Mouse (Mus musculus) kidney, postnatal 10 days (tissue): Measurements from ENCODE around the gene Patz1.
A peak's percentile ranks its signal among the peaks of the same experiment; 100 is the strongest.

Source experiments
- DNase-seq: peaks from one replicate; pipeline ENCODE4 v3.0.0; 2021; ENCODE audit warnings: mixed read lengths

Patz1 gene

DNA sequence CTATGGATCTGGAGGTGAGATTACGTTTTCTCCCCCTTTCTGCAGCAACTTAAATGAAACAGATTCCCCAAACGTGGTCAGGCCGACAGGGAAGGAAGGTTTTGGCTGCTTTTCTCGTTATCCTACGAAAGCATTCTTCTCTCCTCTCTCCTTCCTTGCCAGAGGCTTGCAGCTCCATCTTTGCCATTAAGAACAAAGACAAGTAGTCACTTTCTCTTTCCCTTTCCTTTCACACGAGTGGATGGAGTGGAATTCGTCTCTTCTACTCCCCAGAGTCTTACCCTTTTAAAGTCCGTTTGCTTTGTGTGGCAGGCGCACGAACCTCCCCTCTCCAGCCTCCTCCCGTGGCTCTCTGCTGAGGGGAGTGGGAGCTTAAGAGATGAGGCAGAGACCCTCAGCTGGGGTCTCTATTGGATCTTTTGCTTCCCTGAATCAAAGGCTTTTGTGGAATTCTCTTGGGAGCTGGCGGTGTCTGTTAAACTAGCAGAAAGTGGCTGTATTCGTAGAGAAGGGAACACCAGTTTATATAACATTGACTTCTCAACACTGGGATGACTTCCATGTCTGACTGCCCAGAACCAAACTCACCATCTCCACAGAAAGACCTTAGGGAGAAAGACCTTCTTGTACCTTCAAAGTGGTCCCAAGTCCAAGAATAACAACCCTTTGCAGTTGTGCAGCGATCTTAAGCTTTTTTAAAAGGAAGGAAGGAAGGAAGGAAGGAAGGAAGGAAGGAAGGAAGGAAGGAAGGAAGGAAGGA lies 42.5 kb downstream of the Patz1 start:
- no peak for DNase-seq

GRCm38 (mm10) chr11:3331756-3332642 lies 43.3 kb downstream of the Patz1 start:
- peak; percentile 95 for DNase-seq

DNA sequence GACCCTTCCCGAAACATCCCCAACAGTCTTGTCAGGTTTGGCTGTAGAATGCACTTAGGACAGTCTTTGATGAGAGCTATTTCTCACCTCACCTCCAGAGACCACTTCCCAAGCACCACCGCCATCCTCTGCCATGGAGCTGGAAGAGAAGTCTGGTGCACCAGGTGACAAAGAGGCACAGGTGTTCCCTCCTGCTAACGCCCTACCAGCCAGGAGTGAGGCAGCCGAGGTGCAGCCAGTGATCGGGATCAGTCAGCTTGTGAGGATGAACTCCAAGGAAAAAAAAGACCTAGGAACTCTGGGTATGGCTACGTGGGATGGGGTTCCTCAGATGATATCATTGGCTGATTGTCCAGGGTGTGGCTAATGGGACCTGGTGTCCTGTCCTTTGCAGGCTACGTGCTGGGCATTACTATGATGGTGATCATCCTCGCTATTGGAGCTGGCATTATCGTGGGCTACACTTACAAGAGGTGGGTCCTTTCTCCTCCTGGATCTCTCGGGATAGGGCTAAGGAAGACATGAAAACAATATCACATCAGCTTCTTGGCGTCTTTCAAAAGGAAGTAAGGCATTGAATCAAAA lies 44.5 kb downstream of the Patz1 start:
- no peak for DNase-seq

DNA sequence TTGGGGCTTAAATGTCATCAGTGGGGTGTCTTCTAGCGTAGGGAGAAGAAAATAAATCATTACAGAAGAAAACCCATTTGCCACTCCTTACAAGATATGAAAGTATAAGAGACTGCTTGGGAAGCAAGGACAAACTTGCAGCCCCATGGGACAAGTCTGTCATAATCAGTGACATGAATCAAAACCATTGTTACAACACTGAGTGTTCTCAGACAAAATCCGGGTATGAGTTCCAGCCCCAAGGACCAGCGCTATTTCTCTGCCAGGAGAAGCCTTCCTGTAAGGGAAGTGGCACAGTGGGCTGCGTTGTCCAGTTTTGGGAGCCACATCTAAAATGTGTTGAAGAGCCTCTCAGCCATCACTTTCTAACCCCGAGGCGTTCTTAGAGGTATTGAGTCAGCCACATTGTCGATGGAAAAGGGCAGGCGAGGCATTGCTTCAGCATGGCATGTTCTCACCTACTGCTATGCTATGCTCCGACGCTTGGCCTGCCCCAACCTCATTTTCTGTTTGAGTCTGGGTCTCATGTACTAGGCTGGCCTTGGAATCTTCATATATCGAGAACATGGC lies 45.6 kb downstream of the Patz1 start:
- DNase-seq: no peak

DNA sequence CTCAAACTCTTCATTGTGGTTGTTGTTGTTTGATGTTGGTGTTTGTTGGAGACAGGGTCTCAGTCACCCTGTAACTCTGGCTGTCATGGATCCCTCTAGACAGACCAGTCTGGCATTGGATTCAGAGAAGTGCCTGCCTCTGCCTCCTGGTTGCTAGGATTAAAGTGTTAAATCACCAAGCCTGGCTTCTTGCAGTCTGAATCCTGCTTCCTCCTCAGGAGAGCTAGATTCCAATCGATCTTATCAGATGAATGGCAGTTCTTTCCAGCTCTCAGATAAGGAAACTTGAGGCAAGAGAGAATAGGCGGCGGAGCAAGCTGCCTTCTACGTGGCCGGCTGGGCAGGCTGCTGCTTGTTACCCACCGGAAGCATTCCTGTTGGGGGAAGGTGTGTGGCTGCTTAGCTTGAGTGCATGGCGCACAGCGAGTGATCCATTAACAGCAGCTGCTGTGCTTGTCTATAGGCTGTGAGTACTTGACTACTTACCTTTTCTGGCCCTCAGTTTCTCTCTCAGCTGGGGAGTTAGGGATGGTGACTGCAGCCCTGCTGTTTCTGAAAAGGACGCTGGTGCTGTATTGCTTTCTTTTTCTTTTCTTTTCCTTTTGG lies 46.1 kb downstream of the Patz1 start:
- DNase-seq: no peak

DNA sequence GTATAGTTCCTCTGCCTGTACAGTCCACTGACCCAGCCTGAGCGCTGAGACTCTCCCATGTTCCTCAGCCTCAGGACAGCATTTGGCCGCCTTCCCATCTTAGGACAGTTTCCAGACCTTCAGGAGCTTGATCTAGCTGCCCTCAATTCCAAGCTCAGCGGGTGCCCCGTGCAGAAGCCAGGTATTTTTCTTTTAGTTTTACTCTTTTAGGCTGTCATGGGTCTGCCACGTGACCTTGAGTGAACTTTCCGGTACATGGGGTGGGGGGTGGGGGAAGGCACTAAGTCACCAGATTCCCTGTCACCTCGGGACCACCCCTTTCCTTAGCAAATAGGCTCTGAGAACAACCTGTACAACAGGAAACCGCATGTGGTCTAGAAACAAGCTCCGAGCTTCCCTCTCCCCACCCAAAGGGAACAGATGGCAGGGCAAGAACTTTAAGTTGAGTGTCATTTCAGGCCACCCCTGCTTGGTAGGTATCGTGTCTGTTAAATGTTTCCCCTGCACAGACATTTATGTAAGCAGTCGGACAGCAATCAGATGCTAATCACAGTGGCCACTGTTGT lies 47.1 kb downstream of the Patz1 start:
- peak; percentile 63 for DNase-seq

GRCm38 (mm10) chr11:3336602-3337001 lies 47.9 kb downstream of the Patz1 start:
- DNase-seq: no peak

DNA sequence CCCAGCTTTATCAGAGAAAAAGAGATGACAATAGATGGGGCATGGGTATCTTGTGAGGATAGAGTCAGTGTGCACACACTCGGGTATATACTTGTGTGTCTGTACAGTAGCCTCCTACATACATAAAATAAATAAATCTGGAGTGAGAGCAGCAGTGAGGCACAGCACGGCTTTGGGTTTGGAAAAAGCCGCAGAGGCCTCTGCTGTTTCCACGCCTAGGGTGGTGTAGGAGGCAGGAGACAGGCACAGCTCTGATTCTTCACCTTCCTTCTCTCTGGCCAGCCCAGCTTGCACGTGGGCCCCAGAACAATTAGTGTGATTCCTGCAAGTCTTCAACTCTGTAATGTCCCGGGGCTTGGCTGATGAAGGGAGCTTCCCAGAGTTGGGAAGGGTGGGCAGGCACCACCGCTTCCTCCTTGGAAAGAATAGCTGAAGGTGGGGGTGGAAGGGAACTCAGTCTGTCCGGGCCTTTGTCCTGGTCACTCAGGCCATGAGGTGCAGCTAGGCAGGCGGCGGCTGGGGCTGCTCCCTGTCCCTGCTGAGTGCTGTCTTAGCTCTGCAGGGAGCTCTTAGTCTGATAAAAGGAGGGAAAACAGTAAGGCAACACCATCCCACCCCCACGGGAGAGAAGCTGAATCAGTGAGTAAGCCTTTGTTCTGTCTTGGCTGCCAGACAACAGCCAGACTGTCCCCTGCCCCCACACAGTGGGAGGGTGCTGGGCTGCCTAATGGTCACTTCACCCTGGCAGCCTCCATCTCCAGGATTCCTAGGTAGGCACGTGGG lies 48.7 kb downstream of the Patz1 start:
- peak; percentile 42 for DNase-seq

DNA sequence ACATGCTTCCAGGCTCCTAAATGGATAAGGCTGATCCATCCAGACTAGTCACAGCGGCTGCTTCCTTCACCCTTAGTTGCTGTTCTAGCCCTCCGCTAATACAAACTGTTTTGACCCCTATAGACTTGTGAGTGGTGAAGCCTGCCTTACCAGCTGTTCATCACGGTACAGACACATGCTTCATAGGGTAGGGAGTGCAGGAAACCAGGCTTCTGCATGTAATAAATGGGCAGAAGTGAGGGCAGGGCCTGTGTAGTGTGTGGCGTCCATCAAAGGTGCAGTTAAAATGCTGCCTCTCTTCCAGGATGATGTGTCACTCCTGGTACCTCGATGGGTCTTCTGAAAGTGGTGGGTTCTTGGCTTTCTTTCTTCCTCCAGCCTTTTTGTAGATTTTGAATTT lies 49.3 kb downstream of the Patz1 start:
- no peak for DNase-seq

GRCm38 (mm10) chr11:3341476-3341875 lies 52.8 kb downstream of the Patz1 start:
- no peak for DNase-seq

- DNase-seq: no peak
Measured at GRCm38 (mm10) chr11:3344916-3345315, 56.2 kb downstream of the Patz1 start.

DNA sequence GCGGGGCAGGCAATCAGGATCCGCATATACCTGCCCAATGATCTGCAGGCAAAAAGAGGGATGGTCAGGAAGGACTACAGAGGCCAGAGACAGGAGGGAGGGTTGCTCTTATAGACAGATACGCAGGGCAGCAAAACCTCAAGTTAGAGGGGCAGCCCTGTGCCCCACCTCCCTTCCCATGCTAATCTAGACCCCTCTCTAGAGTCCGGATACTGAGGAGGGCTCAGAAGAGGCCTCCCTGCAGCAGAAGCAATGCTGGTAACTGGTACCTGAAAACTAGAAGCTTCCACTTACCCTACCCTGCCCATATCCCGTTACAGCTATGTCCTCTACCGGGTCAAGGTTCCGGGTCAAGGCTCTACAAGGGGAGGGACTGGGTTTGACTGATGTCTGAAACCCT lies 57.7 kb downstream of the Patz1 start:
- DNase-seq: no peak

DNA sequence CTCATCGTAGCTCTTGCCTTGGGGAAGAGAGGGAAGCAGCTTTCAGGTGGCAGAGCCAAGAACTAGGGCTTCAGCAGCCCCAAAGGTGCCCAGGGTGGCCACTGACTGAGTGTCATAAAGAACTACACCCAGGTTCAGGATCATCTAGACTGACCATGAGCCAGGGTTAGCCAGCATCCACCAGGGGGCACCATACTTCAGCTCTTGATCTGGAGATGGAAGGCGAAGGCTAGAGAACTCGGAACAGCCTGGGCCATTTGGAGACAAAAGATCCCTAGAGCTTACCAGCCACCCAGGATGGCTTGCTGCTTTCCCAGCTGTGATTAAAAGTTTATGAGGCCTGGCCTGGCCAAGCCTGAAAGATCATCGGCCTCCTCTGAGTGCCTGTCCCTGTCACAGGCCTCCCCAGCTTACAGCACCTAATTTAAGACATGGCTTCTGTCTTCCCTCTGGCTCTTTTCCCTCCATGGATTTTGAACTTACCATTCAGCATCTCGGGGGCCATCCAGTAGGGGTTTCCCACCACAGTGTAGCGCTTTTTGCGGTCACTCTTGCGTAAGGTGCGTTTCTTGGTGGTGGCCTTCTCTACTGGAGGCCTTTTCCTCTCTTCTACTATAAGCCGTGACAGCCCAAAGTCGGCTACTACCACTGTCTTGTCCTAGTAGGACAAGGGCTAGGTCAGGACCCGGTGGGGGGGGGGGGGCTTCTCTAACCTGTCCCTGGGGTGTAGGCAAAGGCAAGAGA lies 58.6 kb downstream of the Patz1 start:
- peak; percentile 94 for DNase-seq

GRCm38 (mm10) chr11:3347835-3348195 lies 59.1 kb downstream of the Patz1 start:
- DNase-seq: no peak

DNA sequence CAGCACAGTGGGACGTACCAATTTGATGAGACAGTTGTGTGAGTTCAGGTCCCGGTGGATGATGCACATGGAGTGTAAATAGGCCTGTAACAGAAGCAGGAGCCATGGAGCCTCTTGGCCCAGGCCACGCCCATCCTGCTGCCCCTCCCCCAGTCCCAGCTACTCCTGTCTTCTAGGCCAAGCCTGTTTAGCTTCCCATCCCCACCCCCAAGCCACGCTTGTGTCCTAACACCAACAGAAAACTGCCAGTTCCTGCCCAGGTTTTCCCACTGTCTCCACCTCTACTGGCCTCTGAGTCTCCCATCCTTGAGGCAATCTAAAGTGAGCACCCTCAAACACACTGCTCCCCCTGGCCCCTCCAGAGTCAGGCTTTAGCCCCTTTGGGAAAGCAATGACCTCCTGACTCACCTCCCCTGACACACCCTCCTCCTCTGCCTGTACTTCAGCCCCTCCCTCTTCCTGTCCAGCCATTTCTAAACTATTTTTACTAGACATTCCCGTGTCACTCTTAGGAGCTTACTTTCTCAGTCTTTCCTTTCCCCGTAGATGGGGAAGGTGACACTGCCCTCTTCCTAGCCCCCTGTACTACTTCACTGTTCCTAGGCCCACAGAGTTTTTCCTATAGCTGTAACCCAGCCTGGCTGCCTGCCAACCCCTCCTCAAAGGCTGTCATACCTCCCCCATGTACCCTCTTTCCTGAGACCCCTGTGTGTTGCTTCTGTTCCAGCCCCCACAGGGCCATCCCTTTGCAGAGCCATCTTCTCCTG lies 60.1 kb downstream of the Patz1 start:
- DNase-seq: peak; percentile 76

DNA sequence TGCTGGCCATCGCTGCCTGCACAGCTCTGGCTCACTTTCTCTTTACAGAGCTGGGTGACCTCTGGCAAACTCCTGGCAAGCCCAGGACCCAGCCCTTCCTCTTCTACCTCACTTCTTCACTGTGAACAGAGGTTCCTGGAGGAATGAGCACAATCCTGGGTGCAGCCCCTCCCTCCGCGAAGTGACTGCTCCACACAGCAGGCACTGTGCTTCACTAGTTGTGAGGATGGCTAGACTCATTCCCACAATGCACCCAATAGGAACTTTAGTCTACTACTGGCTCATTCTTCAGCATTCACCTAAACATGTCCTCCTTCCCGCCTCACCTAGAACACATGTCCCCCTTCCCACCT lies 60.6 kb downstream of the Patz1 start:
- DNase-seq: no peak

GRCm38 (mm10) chr11:3352131-3352530 lies 63.5 kb downstream of the Patz1 start:
- no peak for DNase-seq

DNA sequence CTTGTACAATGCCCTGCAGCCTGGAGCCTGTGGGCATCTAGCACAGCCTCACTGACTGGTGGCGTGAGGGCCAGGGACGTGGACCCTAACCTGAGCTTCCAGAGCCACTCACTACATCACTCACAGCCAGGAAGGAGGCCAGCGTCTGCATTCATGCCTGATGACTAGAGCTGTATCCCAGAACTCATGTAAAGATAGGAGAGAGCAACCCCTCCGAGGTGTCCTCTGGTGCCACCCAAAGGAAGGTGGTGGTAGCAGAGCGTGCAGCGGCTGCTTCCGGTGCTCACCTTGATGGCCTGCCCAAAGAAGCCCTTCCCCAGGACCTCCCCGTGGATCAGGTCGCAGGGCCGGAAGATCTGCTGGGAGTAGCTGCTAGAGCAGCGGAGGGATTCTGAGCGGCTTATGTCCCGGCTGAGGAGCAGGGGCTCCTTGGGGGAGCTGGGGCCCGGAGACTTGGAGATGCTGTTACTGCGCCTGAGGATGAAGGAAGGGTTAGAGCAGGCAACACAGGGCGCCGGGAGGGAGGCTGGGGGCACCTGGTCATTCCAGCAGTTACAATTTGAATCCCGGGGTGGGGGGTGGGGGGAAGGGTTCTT lies 64.4 kb downstream of the Patz1 start:
- peak; percentile 30 for DNase-seq
